Mouse (Mus musculus): Measurements from ENCODE around the gene Sh2d6.

DNA sequence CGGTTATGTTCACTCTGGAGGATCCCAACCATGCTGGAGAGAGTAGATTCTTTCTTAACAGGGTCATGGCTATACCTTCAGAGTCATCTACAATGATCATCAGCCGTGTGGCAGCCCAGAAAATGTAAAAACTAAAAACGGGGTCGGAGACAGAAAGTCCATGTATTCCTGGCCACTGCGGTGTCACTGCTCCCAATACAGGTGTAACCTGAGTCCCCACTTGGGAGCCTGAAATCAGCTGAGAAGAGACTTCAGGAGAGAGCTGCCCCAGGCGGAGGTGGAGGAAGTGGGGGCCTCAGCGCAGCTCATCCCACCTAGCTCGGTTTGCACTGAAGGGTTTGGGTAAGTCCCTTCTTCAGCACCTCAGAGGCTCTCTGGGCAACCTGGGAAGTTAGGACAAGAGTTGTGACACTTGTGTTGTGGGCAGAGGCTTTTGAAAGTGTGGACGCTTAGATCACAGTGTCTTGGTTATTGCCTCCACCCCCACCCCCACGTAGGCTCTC is 16.5 kb upstream of the Sh2d6 start:
- no peak for TF ChIP-seq CTCF (IDR thresholded peaks at IDR 0.05; ENCODE audit: borderline replicate concordance, insufficient read depth, low read length)
- TF ChIP-seq POLR2A (IDR thresholded peaks at IDR 0.05; ENCODE audit: low read depth, low read length), result no peak

Data from embryonic fibroblast, embryonic 13.5 days (primary cell).